Mouse (Mus musculus) gastrocnemius, postnatal 4 days (tissue): ENCODE results near the gene Trmt10c. TPM values are rescaled to one million over a fixed set of nuclear protein-coding genes. Genes with fewer than 3 reads are reported as not detected.
"Not testable (repeated sequence)": the region's sequence is repeated elsewhere in the genome, so short reads cannot be mapped to it uniquely, and the experiment has no call there.

Experiments used
- DNase-seq, 2 experiments: peaks; one replicate each; pipeline ENCODE4 v3.0.0; 2021 to 2022; ENCODE audit warnings: low spot score in 2 of 2, mixed read lengths in 2 of 2
- microRNA-seq: library from miRNA; unstranded; fragments of <30 nt; microRNA quantifications from one replicate; pipeline ENCODE4 v1.2.0, GENCODE M21; 2021
- total RNA-seq, 2 experiments: library from RNA; stranded (reverse); gene quantifications; 2 replicates each; pipeline ENCODE4 v1.2.3; 2021

The Trmt10c gene
- total RNA-seq, 2 experiments from 2014 or later: 8.7 to 10.4 TPM

GRCm38 (mm10) chr16:56055911-56056310, 18.3 kb upstream of the Trmt10c start:
- no peak for DNase-seq

- DNase-seq: not testable (repeated sequence)
These were observed 10.4 kb upstream of the Trmt10c start, which contains the start of gene Senp7 for GRCm38 (mm10) chr16:56048038-56048437. Senp7 (plus strand) TSS chr16:56048338.

GRCm38 (mm10) chr16:56038090-56038489, 471 bp upstream of the Trmt10c start:
- DNase-seq: no peak

DNA sequence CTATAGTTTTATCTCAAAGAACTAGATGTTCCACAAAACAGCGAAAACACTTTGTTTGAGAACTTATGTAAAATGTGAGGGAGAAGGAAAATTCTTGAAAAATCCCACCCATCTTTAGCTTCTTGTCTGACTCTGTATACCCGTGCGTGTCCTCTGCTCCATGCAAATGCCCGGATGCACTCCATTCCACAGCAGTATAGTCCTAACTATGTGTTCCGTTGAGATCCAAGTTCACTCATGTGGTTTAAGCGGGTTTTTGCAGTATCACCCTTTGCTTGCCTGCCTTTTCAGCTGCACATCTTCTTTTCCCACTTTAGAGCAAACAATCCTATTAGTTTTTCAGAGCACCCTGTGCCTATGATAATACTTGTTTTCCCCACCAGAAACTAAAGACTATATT, 1.1 kb downstream of the Trmt10c start:
- DNase-seq: no peak

DNA sequence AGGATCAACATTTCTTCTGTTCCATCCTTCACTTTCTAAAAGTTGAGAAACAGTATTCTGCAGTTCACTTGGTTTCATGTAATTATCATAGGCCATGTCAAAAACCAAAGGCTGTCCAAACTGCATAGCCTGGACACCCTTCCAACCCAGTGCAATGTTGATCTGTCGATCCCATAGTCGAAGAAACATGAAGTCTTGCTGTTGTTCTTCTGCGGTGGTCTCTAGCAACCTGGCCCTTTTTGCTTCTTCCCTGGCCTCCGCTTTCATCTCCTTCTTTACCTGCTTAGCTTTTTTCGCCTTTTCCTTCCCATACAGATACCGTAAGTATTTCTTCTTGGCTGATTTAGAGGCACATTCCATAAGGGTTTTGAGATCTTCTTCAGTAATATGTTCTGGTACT, 3.1 kb downstream of the Trmt10c start:
- DNase-seq: no peak

DNA sequence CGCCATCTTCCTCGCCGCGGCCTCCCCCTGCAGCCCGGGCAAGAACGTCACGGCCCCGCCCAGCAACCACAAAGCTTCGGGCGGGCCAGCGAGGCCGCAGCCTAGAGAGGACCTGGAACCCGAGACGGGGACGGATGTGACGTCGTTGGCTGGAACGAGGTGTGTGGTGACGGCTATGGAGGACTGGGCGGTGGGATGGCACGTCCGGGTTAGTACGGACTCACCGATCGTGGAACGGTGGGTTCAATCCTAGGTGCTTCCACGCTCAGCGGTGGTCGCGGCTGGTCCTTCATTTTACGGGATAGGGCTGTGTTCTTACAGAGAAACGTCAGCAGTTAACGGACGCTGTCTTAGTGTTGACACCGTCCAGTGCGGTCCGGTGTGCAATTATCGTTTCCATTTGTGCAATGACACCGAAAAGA, 7.9 kb downstream of the Trmt10c start, which contains the start of gene Pcnp:
TSS of gene Pcnp (minus strand) at position 79 of the 422 bp plus-strand sequence.
- DNase-seq: peak; percentile 95 to 98

- peak; percentile 53 to 70 for DNase-seq
These were observed 8.7 kb downstream of the Trmt10c start for GRCm38 (mm10) chr16:56028722-56029551.

- no peak for DNase-seq
These were observed 9.6 kb downstream of the Trmt10c start for GRCm38 (mm10) chr16:56027854-56028629.

- DNase-seq: no peak
These were observed 18.0 kb downstream of the Trmt10c start for GRCm38 (mm10) chr16:56019660-56020059.

- DNase-seq: no peak
These were observed 23.5 kb downstream of the Trmt10c start for GRCm38 (mm10) chr16:56014076-56014475.

GRCm38 (mm10) chr16:56012789-56013743, 24.6 kb downstream of the Trmt10c start:
- no peak for DNase-seq

GRCm38 (mm10) chr16:56008862-56009261, 28.8 kb downstream of the Trmt10c start:
- DNase-seq: no peak

DNA sequence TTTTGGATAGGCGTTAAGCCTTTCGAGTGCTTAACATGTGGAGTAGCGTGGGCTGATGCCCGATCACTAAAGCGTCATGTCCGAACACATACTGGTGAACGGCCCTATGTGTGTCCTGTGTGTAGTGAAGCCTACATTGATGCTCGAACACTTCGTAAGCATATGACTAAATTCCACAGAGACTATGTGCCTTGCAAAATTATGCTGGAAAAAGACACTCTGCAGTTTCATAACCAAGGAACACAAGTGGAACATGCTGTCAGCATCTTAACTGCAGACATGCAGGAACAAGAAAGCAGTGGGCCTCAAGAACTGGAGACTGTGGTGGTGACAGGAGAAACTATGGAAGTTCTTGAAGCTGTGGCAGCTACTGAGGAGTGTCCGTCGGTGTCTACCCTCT, 30.8 kb downstream of the Trmt10c start:
- no peak for DNase-seq

GRCm38 (mm10) chr16:55994235-55994634, 43.4 kb downstream of the Trmt10c start:
- no peak for DNase-seq

GRCm38 (mm10) chr16:55990311-55990710, 47.3 kb downstream of the Trmt10c start:
- no peak for DNase-seq

DNA sequence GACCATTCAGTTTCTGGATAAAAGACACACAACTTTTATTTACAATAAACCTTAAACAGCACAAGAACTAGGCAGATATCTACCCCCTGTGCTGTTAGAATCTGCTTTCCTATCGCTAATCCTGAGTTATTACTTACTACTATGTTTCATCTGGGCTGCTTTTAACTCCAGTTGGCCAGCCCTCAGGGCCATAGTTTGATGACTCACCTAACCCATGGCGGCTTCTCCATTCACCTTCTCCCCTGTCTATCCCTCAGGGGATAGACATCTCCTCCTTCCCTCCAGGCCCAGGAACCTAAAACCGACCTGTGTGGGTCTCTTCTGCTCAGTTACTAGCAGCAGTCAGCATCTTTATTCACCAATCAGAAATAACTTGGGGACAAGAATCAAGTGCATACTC, 51.6 kb downstream of the Trmt10c start:
- DNase-seq: no peak

Small RNAs within 50 kb of the gene (microRNA-seq; reads per million reads assigned to microRNA genes)
- gene Gm24047: not detected

Other genes starting within 250 kb of the Trmt10c start
- 1 to 10 TPM; 2.7 to 3.0 TPM for gene Nfkbiz, start 198.9 kb downstream of the Trmt10c start, total RNA-seq
- under 1 TPM; 0.39 TPM for gene Nxpe3, start 142.5 kb downstream of the Trmt10c start, total RNA-seq
- gene Cep97, start 103.0 kb downstream of the Trmt10c start, total RNA-seq: 1 to 10 TPM; 5.4 to 7.9 TPM
- 100 to 1,000 TPM; 945 to 977 TPM for gene Rpl24, start 71.5 kb downstream of the Trmt10c start, total RNA-seq
- gene Zbtb11, start 63.9 kb downstream of the Trmt10c start, total RNA-seq: 10 to 100 TPM in 1 of 2 experiments, 1 to 10 TPM in 1; 9.5 to 11.5 TPM
- gene Pcnp, start 8.1 kb downstream of the Trmt10c start, total RNA-seq: 10 to 100 TPM; 59.0 to 66.2 TPM
- 10 to 100 TPM; 27.3 to 28.4 TPM for gene Senp7, start 10.5 kb upstream of the Trmt10c start, total RNA-seq
- 1 to 10 TPM in 1 of 2 experiments, under 1 TPM in 1; 0.83 to 1.1 TPM for gene Impg2, start 166.5 kb upstream of the Trmt10c start, total RNA-seq